In genomic region chr11:77927837-77928236, GRCm38 (mm10) we compare ENCODE assay signal across 22 mouse cellular contexts. TPM values are rescaled to one million over a fixed set of nuclear protein-coding genes. Genes with fewer than 3 reads are reported as not detected.
DNase-seq lines count a peak whose midpoint lies in the region; TF ChIP-seq lines count a peak whose summit lies in the region.
"Had no signal": no experiment of that assay in that cellular context is flagged by ENCODE, and none has a peak within 500 bp of the region (broad histone marks: within the 10 kb centered on the region; RNA-seq: fewer than 3 reads in every experiment).

No protein-coding gene starts in this region.

- H3K79me2 ChIP-seq in C2C12 (ENCODE audit: control insufficient read depth, insufficient read depth): no peaks in the 10 kb centered on the region

- no peak overlapping the region for H3K4me3 ChIP-seq in C2C12 (ENCODE audit: insufficient read depth, poor library complexity, severe bottlenecking)
- H3K4me3 ChIP-seq: embryonic facial prominence, embryonic 13.5 days; forebrain, embryonic 10.5 days; gastrocnemius, adult 2 months; heart, embryonic 13.5 days; hindbrain, embryonic 15.5 days had no signal

- H3K36me3 ChIP-seq in C2C12 (ENCODE audit: control insufficient read depth, insufficient read depth): no peaks in the 10 kb centered on the region
- H3K36me3 ChIP-seq: embryonic facial prominence, embryonic 13.5 days; forebrain, embryonic 10.5 days; heart, embryonic 13.5 days; hindbrain, embryonic 15.5 days had no signal

- H3K27me3 ChIP-seq in C2C12 (ENCODE audit: control insufficient read depth, insufficient read depth, insufficient read length): peaks cover 50% of the 10 kb centered on the region

- intact Hi-C loops in left cerebral cortex, postnatal 14 days (cut with DNase I): no loop called here

- H3K79me3 ChIP-seq in C2C12 (ENCODE audit: low read depth): no peaks in the 10 kb centered on the region

- H3ac ChIP-seq in C2C12 (ENCODE audit: control insufficient read depth, insufficient read length, low read depth): no peak overlapping the region

- TF ChIP-seq CTCF in C2C12 (IDR thresholded peaks at IDR 0.05; ENCODE audit: control insufficient read depth, insufficient read depth, insufficient read length): no peak

- DNase-seq in adrenal gland, adult 2 months: peak; percentile 61
- no peak for DNase-seq in adrenal gland, adult 18-20 months (ENCODE audit: low spot score in 2 of 2)
- DNase-seq in 3134 (ENCODE audit: extremely low read depth, insufficient read length, low spot score): peak; percentile 79
- peak; percentile 48 for DNase-seq in adrenal gland, postnatal 36 days
- no peak for DNase-seq in gastrocnemius, postnatal 4 days (ENCODE audit: low spot score in 2 of 2)
- no peak for DNase-seq in left cerebral cortex, postnatal 14 days (ENCODE audit: low spot score in 2 of 2)
- DNase-seq: B cell, adult 2 months; cerebellum, adult 11-12 months; cerebellum, adult 9-10 months; cerebellum, postnatal 25 days; gastrocnemius, adult 2 months; gastrocnemius, postnatal 25 days; heart, adult 11 months; heart, postnatal 36 days; kidney, adult 2 months had no signal

TF ChIP-seq in C2C12, 6 proteins besides CTCF, POLR2A, EP300 and RAD21:
- TF ChIP-seq USF1 (IDR thresholded peaks at IDR 0.05; ENCODE audit: low read depth) (no peak), MYOD1 (IDR thresholded peaks at IDR 0.05; ENCODE audit: control insufficient read depth, insufficient read length, low read depth) (no peak), CEBPB (IDR thresholded peaks at IDR 0.05; ENCODE audit: low read depth) (no peak), MYOG (IDR thresholded peaks at IDR 0.05; ENCODE audit: control insufficient read depth, extremely low read depth, insufficient read length) (no peak), MAX (IDR thresholded peaks at IDR 0.05) (no peak), FOSL1 (IDR thresholded peaks at IDR 0.05; ENCODE audit: insufficient read depth, low read length, poor library complexity, severe bottlenecking) (peak; percentile 73)

RNA-seq across cellular contexts. Expression of gene Sez6, which starts 2.8 kb away (rescaled TPM):
- 1 to 10 TPM; 2.9 to 4.4 TPM for total RNA-seq in adrenal gland, adult 2 months (2021)
- polyA plus RNA-seq in adrenal gland, adult 2 months (2012; rRNA removed): 1.5 and 2.0 TPM in 2 replicates
- total RNA-seq in adrenal gland, adult 18-20 months (2021): 1 to 10 TPM; 2.1 to 2.4 TPM
- polyA plus RNA-seq in C2C12 (2012; fragmentation: generic; extraction: Trizol): not detected
- total RNA-seq in adrenal gland, postnatal 36 days (2021): 1 to 10 TPM; 1.7 to 1.9 TPM
- 1 to 10 TPM in 1 of 2 experiments, under 1 TPM in 1; 0.21 to 1.0 TPM for total RNA-seq in gastrocnemius, postnatal 4 days (2021)
- total RNA-seq in left cerebral cortex, postnatal 14 days (2021): 100 to 1,000 TPM; 153 to 196 TPM
- polyA plus RNA-seq: heart, postnatal 0 days had no signal

RNA-seq across cellular contexts. Expression of gene Pipox, which starts 33.9 kb away (rescaled TPM):
- 1 to 10 TPM in 1 of 2 experiments, under 1 TPM in 1; 0.35 to 1.8 TPM for total RNA-seq in adrenal gland, adult 2 months (2021)
- 3.0 and 4.3 TPM in 2 replicates for polyA plus RNA-seq in adrenal gland, adult 2 months (2012; rRNA removed)
- 1 to 10 TPM in 1 of 2 experiments, under 1 TPM in 1; 0.26 to 2.4 TPM for total RNA-seq in adrenal gland, adult 18-20 months (2021)
- polyA plus RNA-seq in C2C12 (2012; fragmentation: generic; extraction: Trizol): not detected
- total RNA-seq in adrenal gland, postnatal 36 days (2021): 1 to 10 TPM; 1.2 to 3.2 TPM
- total RNA-seq in gastrocnemius, postnatal 4 days (2021): under 1 TPM; 0.34 to 0.57 TPM
- under 1 TPM; 0.18 to 0.70 TPM for total RNA-seq in left cerebral cortex, postnatal 14 days (2021)
- total RNA-seq: gastrocnemius, adult 2 months; MEL had no signal

RNA-seq across cellular contexts. Expression of gene Phf12, which starts 54.7 kb away (rescaled TPM):
- 10 to 100 TPM; 47.1 to 53.2 TPM for total RNA-seq in adrenal gland, adult 2 months (2021)
- 69.1 and 70.3 TPM in 2 replicates for polyA plus RNA-seq in adrenal gland, adult 2 months (2012; rRNA removed)
- 10 to 100 TPM; 42.3 to 51.8 TPM for total RNA-seq in adrenal gland, adult 18-20 months (2021)
- polyA plus RNA-seq in C2C12 (2012; fragmentation: generic; extraction: Trizol): 21.9 TPM
- total RNA-seq in adrenal gland, postnatal 36 days (2021): 10 to 100 TPM; 46.6 to 50.8 TPM
- 10 to 100 TPM; 35.4 to 39.9 TPM for total RNA-seq in gastrocnemius, postnatal 4 days (2021)
- total RNA-seq in left cerebral cortex, postnatal 14 days (2021): 10 to 100 TPM; 45.5 to 48.3 TPM

Comparison
In these comparisons a context has a peak if more than half of its experiments do, and no peak if none do; other contexts are left out.
1. DNase-seq: peak in adrenal gland, adult 2 months (single experiment), 3134 (single experiment) and adrenal gland, postnatal 36 days (2 of 2); none in adrenal gland, adult 18-20 months (0 of 2), gastrocnemius, postnatal 4 days (0 of 2) and left cerebral cortex, postnatal 14 days (0 of 2).
2. RNA of gene Sez6, which starts 2.8 kb away (total RNA-seq): 153 to 196 TPM in left cerebral cortex, postnatal 14 days; 2.9 to 4.4 TPM in adrenal gland, adult 2 months, 2.1 to 2.4 TPM in adrenal gland, adult 18-20 months, 1.7 to 1.9 TPM in adrenal gland, postnatal 36 days and 0.21 to 1.0 TPM in gastrocnemius, postnatal 4 days; every median in the first group is over 10 times any median in the second.